Mouse (Mus musculus): ENCODE data around the gene Ergic1.

- no peak for TF ChIP-seq CTCF (IDR thresholded peaks at IDR 0.05; ENCODE audit: extremely low read depth, insufficient read depth, low read length)
- TF ChIP-seq POLR2A (IDR thresholded peaks at IDR 0.05; ENCODE audit: extremely low read depth, insufficient read depth, low read length) = no peak
These were observed 13.5 kb upstream of the Ergic1 start for GRCm38 (mm10) chr17:26547771-26548170.

Measured in cortical plate, adult 2 months (tissue).